Mouse (Mus musculus) kidney, adult 2 months (tissue): Measurements from ENCODE around the gene Cit. TPM values are rescaled to one million over a fixed set of nuclear protein-coding genes. Genes with fewer than 3 reads are reported as not detected.

Experiments
- DNase-seq: peaks from one replicate; pipeline ENCODE4 v3.0.0; 2021
- H3K27ac ChIP-seq: fragments of 200-500 bp; 2 replicates; pipeline ENCODE4 v1.5.1; 2012; ENCODE audit warnings: low read depth, low read length, control low read depth, inconsistent platforms; ENCODE audit not compliant: insufficient read depth
- H3K27me3 ChIP-seq: fragments of 200-500 bp; replicated peaks from 2 replicates; pipeline ENCODE4 v1.6.1; 2012; ENCODE audit warnings: mild to moderate bottlenecking, moderate library complexity, low read length, inconsistent platforms; ENCODE audit not compliant: control insufficient read depth, insufficient read depth
- H3K36me3 ChIP-seq: fragments of 200-500 bp; 2 replicates; pipeline ENCODE4 v1.6.1; 2012; ENCODE audit warnings: mild to moderate bottlenecking, moderate library complexity, low read length, inconsistent platforms; ENCODE audit not compliant: control insufficient read depth, insufficient read depth
- H3K4me1 ChIP-seq: fragments of 200-500 bp; 2 replicates; pipeline ENCODE4 v1.6.1; 2011; ENCODE audit warnings: low read length; ENCODE audit not compliant: control insufficient read depth, insufficient read depth
- H3K4me3 ChIP-seq: fragments of 200-500 bp; 2 replicates; pipeline ENCODE4 v1.5.1; 2011; ENCODE audit warnings: mild to moderate bottlenecking, low read depth, low read length, control low read depth; ENCODE audit not compliant: insufficient read depth
- CTCF ChIP-seq: fragments of 200-500 bp; conservative IDR thresholded peaks from 2 replicates; pipeline ENCODE4 v1.5.1; 2011; ENCODE audit warnings: low read depth, mild to moderate bottlenecking, control low read depth, low read length, moderate library complexity, mixed read lengths; ENCODE audit not compliant: insufficient read depth, insufficient read length
- POLR2A ChIP-seq: fragments of 200-500 bp; IDR thresholded peaks from one replicate; pipeline ENCODE4 v1.6.1; 2011; ENCODE audit warnings: low read depth, low read length, control low read depth
- WGBS: fragments of 180-500 bp; shearing (Covaris S2); methylation state at CpG from one replicate; pipeline ENCODE4 v1.1.7; 2018; 5-methylcytosine and 5-hydroxymethylcytosine counted together
- polyA plus RNA-seq: library from polyadenylated mRNA; depleted of rRNA; stranded (reverse); fragments of >200 nt; gene quantifications from 2 replicates; pipeline ENCODE4 v1.2.3, GENCODE M21; 2012

The Cit gene
- polyA plus RNA-seq, 1 experiment: 4.8 TPM

DNA sequence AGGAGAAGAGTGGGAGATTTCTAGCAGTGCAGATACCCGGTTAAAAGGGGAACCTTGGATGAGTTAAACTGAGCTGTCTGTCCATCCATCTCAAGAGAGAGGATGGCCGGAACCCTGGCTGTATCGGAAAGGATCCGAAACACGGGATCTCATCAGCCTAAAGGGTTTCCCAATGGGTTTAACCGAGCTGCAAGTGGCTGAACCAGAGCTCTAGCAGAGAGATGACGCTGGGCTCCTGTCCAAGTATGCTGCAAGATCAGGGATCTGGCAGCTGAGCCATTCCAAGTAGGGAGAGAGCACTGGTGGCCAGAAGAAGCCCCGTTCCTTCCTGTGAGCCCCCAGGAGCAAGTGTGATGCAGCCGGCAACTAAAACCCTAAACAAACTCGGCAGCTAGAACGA is 64.0 kb downstream of the Cit start:
- 74% methylated on average over 11 of the region's 11 CpGs for WGBS
- Histone ChIP-seq H3K36me3 (no peaks in the 10 kb centered on the region), H3K4me1 (no peaks in the 10 kb centered on the region), H3K4me3 (no peak overlapping the region), H3K27me3 (no peaks in the 10 kb centered on the region), H3K27ac (no peak overlapping the region)
- no peak for TF ChIP-seq CTCF
- TF ChIP-seq POLR2A: no peak
- peak; percentile 27 for DNase-seq

- no peak for DNase-seq
- H3K4me1 ChIP-seq: no peaks in the 10 kb centered on the region
- H3K36me3 ChIP-seq: no peaks in the 10 kb centered on the region
- no peaks in the 10 kb centered on the region for H3K27me3 ChIP-seq
- TF ChIP-seq CTCF: no peak
- TF ChIP-seq POLR2A: no peak
- H3K4me3 ChIP-seq: no peak overlapping the region
- 71% methylated on average over 11 of the region's 11 CpGs for WGBS
- no peak overlapping the region for H3K27ac ChIP-seq
Measured at GRCm38 (mm10) chr5:115910491-115910890, 65.4 kb downstream of the Cit start.

DNA sequence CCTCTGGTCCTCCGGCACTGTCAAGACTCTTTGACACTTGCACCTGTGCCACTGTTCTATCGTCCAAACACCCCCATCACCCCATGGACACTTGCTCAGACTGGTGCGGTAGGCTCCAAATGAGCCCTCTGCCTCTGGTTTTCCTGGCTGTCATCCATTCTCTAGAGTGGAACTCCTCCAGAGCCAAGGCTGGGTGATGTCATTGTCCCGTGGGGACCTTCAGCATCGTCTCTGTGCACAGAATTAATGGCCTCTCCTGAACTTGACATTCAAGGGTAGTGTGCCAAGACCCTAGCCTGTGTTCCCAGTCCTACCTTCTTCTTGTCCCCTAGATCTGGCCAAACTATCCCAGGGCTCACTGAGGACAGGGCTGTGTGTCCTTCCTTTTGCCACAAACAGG is 70.4 kb downstream of the Cit start:
- Histone ChIP-seq H3K27me3 (no peaks in the 10 kb centered on the region), H3K36me3 (no peaks in the 10 kb centered on the region), H3K27ac (no peak overlapping the region), H3K4me3 (no peak overlapping the region), H3K4me1 (no peaks in the 10 kb centered on the region)
- DNase-seq: no peak
- no peak for TF ChIP-seq CTCF
- TF ChIP-seq POLR2A: no peak
- WGBS: 81% methylated on average over 5 of the region's 5 CpGs

GRCm38 (mm10) chr5:115917960-115918359 is 72.9 kb downstream of the Cit start:
- TF ChIP-seq POLR2A (no peak), CTCF (no peak)
- WGBS: 95% methylated on average over 4 of the region's 4 CpGs
- Histone ChIP-seq H3K4me1 (no peaks in the 10 kb centered on the region), H3K4me3 (no peak overlapping the region), H3K27me3 (no peaks in the 10 kb centered on the region), H3K36me3 (no peaks in the 10 kb centered on the region), H3K27ac (no peak overlapping the region)
- no peak for DNase-seq

- WGBS: 92% methylated on average over 23 of the region's 23 CpGs
Measured at GRCm38 (mm10) chr5:115918597-115919351, 73.7 kb downstream of the Cit start.

GRCm38 (mm10) chr5:115921990-115922389 is 76.9 kb downstream of the Cit start:
- H3K27me3 ChIP-seq: no peaks in the 10 kb centered on the region
- TF ChIP-seq CTCF: no peak
- TF ChIP-seq POLR2A: no peak
- no peak overlapping the region for H3K27ac ChIP-seq
- H3K36me3 ChIP-seq: no peaks in the 10 kb centered on the region
- no peaks in the 10 kb centered on the region for H3K4me1 ChIP-seq
- 64% methylated on average over 9 of the region's 9 CpGs for WGBS
- DNase-seq: no peak
- no peak overlapping the region for H3K4me3 ChIP-seq

More at GRCm38 (mm10) chr5:115918597-115919351, 73.7 kb downstream of the Cit start:
- Histone ChIP-seq H3K27ac (no peak overlapping the region), H3K4me1 (no peaks in the 10 kb centered on the region), H3K4me3 (no peak overlapping the region), H3K36me3 (no peaks in the 10 kb centered on the region), H3K27me3 (no peaks in the 10 kb centered on the region)
- TF ChIP-seq CTCF (no peak), POLR2A (no peak)
- no peak for DNase-seq

GRCm38 (mm10) chr5:115924946-115925345 is 79.9 kb downstream of the Cit start:
- no peaks in the 10 kb centered on the region for H3K27me3 ChIP-seq
- no peaks in the 10 kb centered on the region for H3K4me1 ChIP-seq
- 89% methylated on average over 7 of the region's 7 CpGs for WGBS
- H3K36me3 ChIP-seq: no peaks in the 10 kb centered on the region
- no peak for DNase-seq
- no peak overlapping the region for H3K4me3 ChIP-seq
- TF ChIP-seq CTCF: no peak
- no peak for TF ChIP-seq POLR2A
- no peak overlapping the region for H3K27ac ChIP-seq
